Mouse (Mus musculus): ENCODE results near the gene Crygs.

Crygs gene

GRCm38 (mm10) chr16:22811477-22811876 is at the start of gene Crygs:
Gene Crygs (minus strand): TSS chr16:22811577.
- DNase-seq, result no peak

GRCm38 (mm10) chr16:22857431-22858113 is 46.2 kb upstream of the Crygs start, which contains the start of the genes Tbccd1 and Dnajb11:
Gene Tbccd1 (minus strand): TSS chr16:22857669.
Gene Dnajb11 (plus strand): TSS chr16:22857845.
- peak; percentile 96 for DNase-seq

- no peak for DNase-seq
These were observed 45.4 kb upstream of the Crygs start for GRCm38 (mm10) chr16:22856773-22857172.

- no peak for DNase-seq
These were observed 41.3 kb upstream of the Crygs start for GRCm38 (mm10) chr16:22852709-22853108.

- no peak for DNase-seq
These were observed 37.0 kb upstream of the Crygs start for GRCm38 (mm10) chr16:22848331-22848730.

- no peak for DNase-seq
These were observed 36.3 kb upstream of the Crygs start for GRCm38 (mm10) chr16:22847686-22848085.

GRCm38 (mm10) chr16:22845481-22845880 is 34.1 kb upstream of the Crygs start:
- no peak for DNase-seq

GRCm38 (mm10) chr16:22844834-22845233 is 33.5 kb upstream of the Crygs start:
- DNase-seq, result no peak

- DNase-seq, result no peak
These were observed 32.9 kb upstream of the Crygs start for GRCm38 (mm10) chr16:22844061-22844801.

- no peak for DNase-seq
These were observed 31.5 kb upstream of the Crygs start for GRCm38 (mm10) chr16:22842871-22843270.

GRCm38 (mm10) chr16:22839146-22839857 is 27.9 kb upstream of the Crygs start:
- no peak for DNase-seq

- DNase-seq, result no peak
These were observed 21.7 kb upstream of the Crygs start for GRCm38 (mm10) chr16:22832932-22833525.

GRCm38 (mm10) chr16:22820731-22821130 is 9.4 kb upstream of the Crygs start:
- no peak for DNase-seq

GRCm38 (mm10) chr16:22807468-22808070 is 3.8 kb downstream of the Crygs start:
- peak; percentile 61 to 68 for DNase-seq

GRCm38 (mm10) chr16:22802786-22803185 is 8.6 kb downstream of the Crygs start:
- DNase-seq, result no peak

GRCm38 (mm10) chr16:22800849-22801109 is 10.6 kb downstream of the Crygs start:
- DNase-seq, result no peak

GRCm38 (mm10) chr16:22800026-22800848 is 11.1 kb downstream of the Crygs start:
- DNase-seq, result no peak

- DNase-seq, result peak in 1 of 2 experiments; percentile 2
These were observed 12.9 kb downstream of the Crygs start for GRCm38 (mm10) chr16:22798520-22798919.

GRCm38 (mm10) chr16:22797521-22797920 is 13.9 kb downstream of the Crygs start:
- no peak for DNase-seq

GRCm38 (mm10) chr16:22795497-22795896 is 15.9 kb downstream of the Crygs start:
- DNase-seq, result no peak

GRCm38 (mm10) chr16:22791235-22791634 is 20.1 kb downstream of the Crygs start:
- DNase-seq, result no peak

GRCm38 (mm10) chr16:22789908-22790367 is 21.4 kb downstream of the Crygs start:
- no peak for DNase-seq
